Mouse (Mus musculus) layer of hippocampus, adult 11-12 months (tissue): ENCODE results near the gene Itpkc.
A peak's percentile ranks its signal among the peaks of the same experiment; 100 is the strongest.

ENCODE experiments used
- DNase-seq: peaks from one replicate; pipeline ENCODE4 v3.0.0; 2022; ENCODE audit warnings: low spot score

The Itpkc gene

DNA sequence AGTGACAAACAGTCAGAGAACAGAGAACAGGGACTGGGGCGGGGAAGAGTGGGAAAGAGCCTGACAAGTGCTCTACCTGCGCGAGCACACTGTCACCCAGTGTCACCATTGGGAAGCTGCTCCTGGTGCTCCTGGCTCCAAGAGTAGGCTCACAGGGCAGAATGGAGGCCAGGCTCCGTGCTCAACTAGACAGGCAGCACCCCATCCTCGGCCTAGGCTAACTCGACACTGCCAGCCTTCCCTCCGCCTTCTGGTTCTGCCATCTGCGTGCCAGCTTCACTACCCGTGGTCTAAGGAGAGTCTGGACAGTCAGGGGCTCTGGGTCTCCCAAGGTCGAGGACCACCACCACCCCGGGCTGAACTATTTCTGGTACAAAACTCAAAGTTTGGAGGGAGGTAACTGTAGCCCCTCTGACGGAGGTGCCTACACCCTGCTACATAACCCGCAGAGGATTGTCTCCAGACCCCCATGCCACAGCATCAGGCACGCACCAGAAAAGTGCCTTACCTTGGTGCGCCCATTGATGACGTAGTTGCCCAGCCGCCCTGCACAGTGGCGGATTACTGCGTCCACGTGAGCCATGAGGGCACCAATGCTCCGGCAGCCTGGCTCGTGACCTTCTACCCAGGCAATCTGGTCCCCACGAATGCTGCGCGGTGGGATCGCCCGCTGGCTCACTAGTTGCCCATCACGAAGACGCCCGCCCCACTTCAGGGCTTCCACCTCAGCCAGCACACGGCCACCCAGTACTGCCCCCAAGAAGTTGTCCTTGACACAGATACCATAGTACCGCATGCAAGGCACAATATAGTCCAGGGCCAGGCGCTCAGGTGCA lies 64.1 kb downstream of the Itpkc start:
- peak; percentile 47 for DNase-seq

DNA sequence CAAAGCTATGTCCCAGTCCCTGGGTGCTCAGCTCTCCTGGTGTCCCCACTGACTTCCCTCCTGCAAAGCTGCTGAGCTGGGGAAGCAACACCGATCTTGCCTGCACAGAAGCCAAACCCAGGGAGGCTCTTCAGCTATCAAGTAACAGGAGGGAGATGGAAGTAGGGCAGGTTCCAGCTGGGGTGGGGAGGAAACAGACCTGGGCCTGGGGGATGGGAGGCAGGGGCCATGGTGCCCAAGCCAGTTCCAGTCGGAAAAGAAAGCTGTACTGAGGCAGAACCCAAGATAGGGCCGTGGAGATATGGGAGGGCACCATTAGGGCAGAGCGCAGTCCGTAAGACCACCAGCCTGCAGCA lies 65.0 kb downstream of the Itpkc start:
- no peak for DNase-seq

DNA sequence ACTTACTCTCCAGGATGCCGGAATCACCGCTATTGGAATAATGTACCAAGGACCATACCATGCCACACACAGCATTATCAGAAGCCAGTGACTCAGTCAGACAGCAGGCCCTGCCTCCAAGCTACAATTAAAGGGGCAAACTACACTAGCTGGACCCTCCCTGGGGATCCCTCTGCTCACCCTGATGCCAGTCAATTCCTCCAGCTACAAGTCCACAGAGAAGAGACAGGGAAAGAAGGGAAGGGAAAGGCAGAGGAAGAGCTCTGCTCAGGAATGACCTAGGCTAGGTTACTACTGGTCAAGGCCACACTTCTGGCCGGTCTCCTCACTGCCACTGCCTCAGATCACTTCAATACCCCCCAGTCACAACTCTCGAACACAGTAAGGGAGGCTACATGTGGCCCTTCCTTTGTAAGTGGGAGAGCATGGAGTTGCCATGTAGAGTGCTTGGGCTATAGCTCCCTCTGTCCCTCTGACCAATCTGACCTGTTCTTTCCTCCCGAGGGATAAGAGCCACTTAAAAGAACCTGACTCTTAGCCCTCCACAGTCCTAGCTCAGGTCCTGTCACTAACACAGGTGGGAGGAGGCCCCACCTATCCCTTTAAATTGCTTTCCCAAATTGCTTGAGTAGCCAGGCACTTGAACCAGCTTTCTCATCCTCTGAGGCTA lies 65.5 kb downstream of the Itpkc start:
- DNase-seq, result no peak

DNA sequence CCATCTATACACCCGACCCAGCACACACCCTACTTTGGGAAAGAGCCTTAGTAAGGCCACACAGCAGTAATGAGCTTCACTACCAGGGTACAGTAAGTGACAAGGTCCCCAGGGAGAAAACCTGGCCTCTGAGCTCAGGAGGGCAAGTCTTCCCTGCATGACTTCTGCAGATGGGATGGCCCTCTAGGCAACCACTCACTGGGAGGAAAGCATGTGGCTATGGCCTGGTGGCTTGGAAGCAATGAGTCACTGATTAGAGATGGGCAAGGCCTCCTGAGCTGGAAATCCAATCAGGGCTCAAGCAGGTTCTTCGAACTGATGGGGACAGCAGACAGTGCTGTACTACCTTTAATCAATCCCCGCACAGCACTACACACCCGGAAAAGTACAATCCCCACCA lies 66.7 kb downstream of the Itpkc start:
- no peak for DNase-seq

DNA sequence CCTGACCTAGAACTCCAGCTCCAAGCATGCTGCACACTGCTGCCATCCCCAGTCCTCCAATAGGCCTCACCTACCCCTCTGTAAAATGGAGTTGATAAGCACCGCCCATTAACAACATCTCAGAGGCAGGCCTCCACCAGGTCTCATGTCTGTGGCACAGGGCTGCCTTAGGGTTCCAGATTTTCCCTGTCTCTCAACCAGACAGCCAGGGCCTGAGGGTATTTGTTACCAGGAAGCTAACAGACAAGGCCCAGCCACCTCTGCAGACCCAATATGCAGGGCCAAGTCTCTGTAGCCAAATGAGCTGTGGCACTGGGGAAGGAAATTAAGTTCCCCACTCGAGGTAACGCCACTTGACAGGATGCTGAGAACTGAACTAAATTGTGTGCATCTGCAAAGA lies 67.5 kb downstream of the Itpkc start:
- DNase-seq, result no peak

DNA sequence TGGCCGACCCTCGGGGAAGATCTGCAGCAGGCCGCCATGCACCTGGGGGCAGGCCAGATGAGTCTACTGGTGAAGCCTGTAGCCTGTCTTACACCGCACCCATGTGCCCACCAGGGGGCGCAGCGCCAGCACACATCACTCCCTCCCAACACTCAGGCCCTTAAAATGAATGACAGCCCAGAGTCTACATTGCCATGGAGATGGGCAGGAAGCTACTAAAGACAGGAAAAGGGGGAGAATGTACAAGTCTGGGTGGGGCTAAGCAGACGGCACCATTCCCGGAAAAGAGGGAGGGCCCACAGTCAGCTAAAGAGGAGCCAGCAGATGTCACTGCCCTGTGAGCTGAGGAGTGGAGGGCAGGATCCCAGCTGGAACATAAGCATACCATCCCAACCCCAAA lies 68.6 kb downstream of the Itpkc start:
- DNase-seq, result peak; percentile 91

DNA sequence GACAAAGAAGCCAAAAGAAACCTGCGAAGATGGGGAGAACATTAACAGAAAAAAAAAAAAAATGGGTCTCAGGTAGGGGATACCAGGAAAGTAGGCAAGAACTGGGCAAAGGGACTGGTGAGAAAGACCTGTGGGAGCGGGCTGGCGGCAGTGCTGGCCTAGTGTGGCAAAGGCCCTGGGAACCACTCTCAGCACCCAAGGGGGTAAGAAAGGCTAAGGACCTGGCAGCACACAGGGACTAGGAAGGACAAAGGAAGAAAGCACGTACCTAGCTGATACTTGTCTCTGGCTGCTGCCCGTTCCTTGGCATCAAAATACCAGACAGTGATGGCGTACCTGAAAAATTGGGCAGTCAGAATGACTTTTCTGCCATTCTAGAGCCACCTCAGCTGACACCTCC lies 69.2 kb downstream of the Itpkc start:
- DNase-seq, result no peak

DNA sequence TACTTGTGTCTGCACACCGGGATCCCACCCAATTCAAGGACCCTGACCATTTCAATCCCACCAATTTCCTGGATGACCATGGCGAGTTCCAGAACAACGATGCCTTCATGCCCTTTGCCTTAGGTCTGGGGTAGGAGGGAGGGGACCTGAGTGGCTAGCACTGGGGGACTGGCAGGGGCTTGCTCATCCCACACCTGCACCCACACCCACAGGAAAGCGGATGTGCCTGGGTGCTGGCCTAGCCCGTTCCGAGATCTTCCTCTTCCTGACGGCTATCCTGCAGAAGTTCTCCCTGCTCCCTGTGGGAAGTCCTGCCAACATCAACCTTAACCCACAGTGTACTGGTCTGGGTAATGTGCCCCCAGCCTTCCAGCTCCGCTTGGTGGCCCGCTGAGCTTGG lies 70.3 kb downstream of the Itpkc start:
- DNase-seq, result no peak
